Comparison of ENCODE assay signal across 12 mouse cellular contexts in the genomic region with DNA sequence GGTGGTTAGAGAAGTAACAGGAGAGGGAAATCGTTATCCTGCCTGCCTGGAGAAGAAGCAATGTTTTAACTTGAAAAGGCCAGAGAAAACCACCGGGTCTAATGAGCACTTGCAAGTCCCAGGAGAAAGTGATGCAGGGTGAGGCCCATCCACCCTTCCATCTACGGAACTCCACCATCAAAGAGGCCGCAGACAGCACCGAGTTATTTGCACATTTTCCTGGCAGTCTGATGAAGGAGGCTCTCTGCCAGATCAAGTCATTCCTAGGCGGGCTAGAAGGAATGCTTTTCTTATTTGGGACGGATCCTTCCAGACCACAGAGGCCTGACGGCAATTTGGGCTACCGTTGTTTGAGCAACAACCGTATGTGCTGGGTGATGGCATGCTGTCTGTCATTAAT. TPM values are rescaled to one million over a fixed set of nuclear protein-coding genes. Genes with fewer than 3 reads are reported as not detected.
A peak's percentile ranks its signal among the peaks of the same experiment; 100 is the strongest.
DNase-seq lines count a peak whose midpoint lies in the region; ATAC-seq lines count a peak whose summit lies in the region.
"Had no signal": no experiment of that assay in that cellular context is flagged by ENCODE, and none has a peak within 500 bp of the region (broad histone marks: within the 10 kb centered on the region; RNA-seq: fewer than 3 reads in every experiment).

No protein-coding gene starts in this region.

- 89% methylated on average over 10 of the region's 10 CpGs for WGBS in forebrain, embryonic 10.5 days
- WGBS in forebrain, embryonic 12.5 days = 76% methylated on average over 10 of the region's 10 CpGs
- 59% methylated on average over 10 of the region's 10 CpGs for WGBS in kidney, embryonic 15.5 days
- 45% methylated on average over 10 of the region's 10 CpGs for WGBS in stomach, embryonic 16.5 days

- no peak overlapping the region for H3K9ac ChIP-seq in forebrain, embryonic 12.5 days
- H3K9ac ChIP-seq in kidney, embryonic 15.5 days = no peak overlapping the region
- 0 out of 2 replicates have a peak overlapping the region, but pooled peaks have one; percentile 8 for H3K9ac ChIP-seq in stomach, embryonic 16.5 days (ENCODE audit: low read length)
- H3K9ac ChIP-seq: hindbrain, embryonic 14.5 days; midbrain, embryonic 15.5 days; neural tube, embryonic 15.5 days had no signal

- peaks cover 14% of the 10 kb centered on the region for H3K4me1 ChIP-seq in forebrain, embryonic 10.5 days
- no peaks in the 10 kb centered on the region for H3K4me1 ChIP-seq in forebrain, embryonic 12.5 days
- peaks cover 16% of the 10 kb centered on the region for H3K4me1 ChIP-seq in kidney, embryonic 15.5 days
- H3K4me1 ChIP-seq in stomach, embryonic 16.5 days (ENCODE audit: control insufficient read depth, insufficient read depth, low read length) = peaks cover 21% of the 10 kb centered on the region
- H3K4me1 ChIP-seq: midbrain, embryonic 15.5 days had no signal

- no peak overlapping the region for H3K4me3 ChIP-seq in forebrain, embryonic 10.5 days
- H3K4me3 ChIP-seq in forebrain, embryonic 12.5 days (replicated peaks) = no peak overlapping the region
- no peak overlapping the region for H3K4me3 ChIP-seq in kidney, embryonic 15.5 days (replicated peaks)
- no peak overlapping the region for H3K4me3 ChIP-seq in stomach, embryonic 16.5 days (replicated peaks; ENCODE audit: low read length)
- H3K4me3 ChIP-seq: midbrain, embryonic 15.5 days; neural tube, embryonic 15.5 days had no signal

- no peaks in the 10 kb centered on the region for H3K9me3 ChIP-seq in forebrain, embryonic 10.5 days
- no peaks in the 10 kb centered on the region for H3K9me3 ChIP-seq in forebrain, embryonic 12.5 days
- H3K9me3 ChIP-seq in kidney, embryonic 15.5 days (replicated peaks) = no peaks in the 10 kb centered on the region
- no peaks in the 10 kb centered on the region for H3K9me3 ChIP-seq in stomach, embryonic 16.5 days (replicated peaks; ENCODE audit: control insufficient read depth, low read length)
- H3K9me3 ChIP-seq: midbrain, embryonic 15.5 days; neural tube, embryonic 15.5 days had no signal

- H3K4me2 ChIP-seq in forebrain, embryonic 12.5 days = no peak overlapping the region
- no peak overlapping the region for H3K4me2 ChIP-seq in kidney, embryonic 15.5 days
- no peak overlapping the region for H3K4me2 ChIP-seq in stomach, embryonic 16.5 days (ENCODE audit: low read depth, low read length)
- H3K4me2 ChIP-seq: hindbrain, embryonic 14.5 days; midbrain, embryonic 15.5 days; neural tube, embryonic 15.5 days had no signal

- no peaks in the 10 kb centered on the region for H3K27me3 ChIP-seq in forebrain, embryonic 10.5 days (ENCODE audit: poor library complexity, severe bottlenecking)
- H3K27me3 ChIP-seq in forebrain, embryonic 12.5 days = no peaks in the 10 kb centered on the region; the same call in 1 of the 2 replicates
- no peaks in the 10 kb centered on the region for H3K27me3 ChIP-seq in kidney, embryonic 15.5 days
- no peaks in the 10 kb centered on the region for H3K27me3 ChIP-seq in stomach, embryonic 16.5 days (ENCODE audit: control insufficient read depth, insufficient read depth, low read length)
- H3K27me3 ChIP-seq: midbrain, embryonic 15.5 days; neural tube, embryonic 15.5 days had no signal

- DNase-seq in forebrain, embryonic 10.5 days (ENCODE audit: extremely low spot score, low spot score) = no peak
- DNase-seq in kidney, postnatal 10 days = peak; percentile 30
- DNase-seq in thymus, postnatal 4 days = peak; percentile 33
- no peak for DNase-seq in thymus, postnatal 0 days (ENCODE audit: low spot score)
- DNase-seq in layer of hippocampus, adult 8-10 months (ENCODE audit: low spot score in 2 of 2) = no peak

- H3K27ac ChIP-seq in forebrain, embryonic 10.5 days = 0 out of 2 replicates have a peak overlapping the region, but pooled peaks have one; percentile 46
- H3K27ac ChIP-seq in forebrain, embryonic 12.5 days = no peak overlapping the region
- no peak overlapping the region for H3K27ac ChIP-seq in kidney, embryonic 15.5 days
- peak overlapping the region; percentile 12; the same call in 1 of the 2 replicates for H3K27ac ChIP-seq in stomach, embryonic 16.5 days (ENCODE audit: low read length)
- H3K27ac ChIP-seq: hindbrain, embryonic 14.5 days; midbrain, embryonic 15.5 days; neural tube, embryonic 15.5 days had no signal

- no peak for ATAC-seq in forebrain, embryonic 12.5 days (ENCODE audit: low FRiP score)
- no peak for ATAC-seq in kidney, embryonic 15.5 days (replicated peaks; ENCODE audit: low FRiP score)
- no peak for ATAC-seq in stomach, embryonic 16.5 days (ENCODE audit: insufficient read depth, low FRiP score)
- ATAC-seq: midbrain, embryonic 15.5 days had no signal

- no peaks in the 10 kb centered on the region for H3K36me3 ChIP-seq in forebrain, embryonic 10.5 days (replicated peaks)
- H3K36me3 ChIP-seq in forebrain, embryonic 12.5 days (replicated peaks) = no peaks in the 10 kb centered on the region
- H3K36me3 ChIP-seq in kidney, embryonic 15.5 days = no peaks in the 10 kb centered on the region
- no peaks in the 10 kb centered on the region for H3K36me3 ChIP-seq in stomach, embryonic 16.5 days (ENCODE audit: control insufficient read depth, insufficient read depth, low read length)
- H3K36me3 ChIP-seq: midbrain, embryonic 15.5 days; neural tube, embryonic 15.5 days had no signal

RNA-seq across cellular contexts. Expression of a gene that starts 44.5 kb away (rescaled TPM):
- 0.69 and 0.95 TPM in 2 replicates for polyA plus RNA-seq in forebrain, embryonic 10.5 days (2016; fragmentation: Nextera tagmentation; extraction: Ambion mirVana)
- 0.98 and 1.1 TPM in 2 replicates for polyA plus RNA-seq in forebrain, embryonic 12.5 days (2016; fragmentation: Nextera tagmentation; extraction: Ambion mirVana)
- 2.8 and 2.9 TPM in 2 replicates for polyA plus RNA-seq in kidney, embryonic 15.5 days (2015; fragmentation: Nextera tagmentation; extraction: Ambion mirVana)
- 137 TPM in 2 replicates for polyA plus RNA-seq in thymus, postnatal 0 days (2015; fragmentation: Nextera tagmentation; extraction: Ambion mirVana)
- 7.0 and 7.1 TPM in 2 replicates for polyA plus RNA-seq in stomach, embryonic 16.5 days (2015; fragmentation: Nextera tagmentation; extraction: Ambion mirVana)
- total RNA-seq in layer of hippocampus, adult 8-10 months (2022) = 10 to 100 TPM; 17.6 to 21.5 (median 18.6) TPM
- polyA plus RNA-seq: erythroblast, embryonic 14.5 days had no signal

RNA-seq across cellular contexts. Expression of a gene that starts 47.6 kb away (rescaled TPM):
- polyA plus RNA-seq in forebrain, embryonic 10.5 days (2016; fragmentation: Nextera tagmentation; extraction: Ambion mirVana) = 66.9 and 70.2 TPM in 2 replicates
- 54.8 and 56.0 TPM in 2 replicates for polyA plus RNA-seq in forebrain, embryonic 12.5 days (2016; fragmentation: Nextera tagmentation; extraction: Ambion mirVana)
- polyA plus RNA-seq in kidney, embryonic 15.5 days (2015; fragmentation: Nextera tagmentation; extraction: Ambion mirVana) = 61.4 and 68.2 TPM in 2 replicates
- 52.1 and 52.3 TPM in 2 replicates for polyA plus RNA-seq in thymus, postnatal 0 days (2015; fragmentation: Nextera tagmentation; extraction: Ambion mirVana)
- polyA plus RNA-seq in stomach, embryonic 16.5 days (2015; fragmentation: Nextera tagmentation; extraction: Ambion mirVana) = 62.1 and 64.0 TPM in 2 replicates
- total RNA-seq in layer of hippocampus, adult 8-10 months (2022) = 10 to 100 TPM; 40.0 to 50.0 (median 46.8) TPM

Comparison
In these comparisons a context has a peak if more than half of its experiments do, and no peak if none do; other contexts are left out.
1. DNase-seq: peak in kidney, postnatal 10 days (single experiment) and thymus, postnatal 4 days (single experiment); none in forebrain, embryonic 10.5 days (single experiment), thymus, postnatal 0 days (single experiment) and layer of hippocampus, adult 8-10 months (0 of 2).
2. H3K27ac ChIP-seq: peak in forebrain, embryonic 10.5 days (single experiment) and stomach, embryonic 16.5 days (single experiment); none in forebrain, embryonic 12.5 days (single experiment) and kidney, embryonic 15.5 days (single experiment).
3. RNA of a gene that starts 44.5 kb away (polyA plus RNA-seq): 137 TPM in thymus, postnatal 0 days; 7.0 to 7.1 TPM in stomach, embryonic 16.5 days, 2.8 to 2.9 TPM in kidney, embryonic 15.5 days, 0.98 to 1.1 TPM in forebrain, embryonic 12.5 days and 0.69 to 0.95 TPM in forebrain, embryonic 10.5 days; every median in the first group is over 10 times any median in the second.